In genomic region chr4:137941871-137942781, GRCm38 (mm10) we compare ENCODE assay signal across 7 mouse cellular contexts. TPM values are rescaled to one million over a fixed set of nuclear protein-coding genes. Genes with fewer than 3 reads are reported as not detected.
A peak's percentile ranks its signal among the peaks of the same experiment; 100 is the strongest.
DNase-seq lines count a peak whose midpoint lies in the region; ATAC-seq and TF ChIP-seq lines count a peak whose summit lies in the region.

No protein-coding gene starts in this region.

- H3K9me3 ChIP-seq in heart, embryonic 10.5 days, result no peaks in the 10 kb centered on the region
- no peaks in the 10 kb centered on the region for H3K9me3 ChIP-seq in lung, postnatal 0 days (ENCODE audit: low read length)

- 74% methylated on average over 17 of the region's 17 CpGs for WGBS in heart, embryonic 10.5 days
- 40% methylated on average over 17 of the region's 17 CpGs for WGBS in lung, postnatal 0 days

- H3K27ac ChIP-seq in heart, embryonic 10.5 days, result peak overlapping the region; percentile 3; the same call in 1 of the 2 replicates
- peak overlapping the region; percentile 81 for H3K27ac ChIP-seq in lung, postnatal 0 days (ENCODE audit: low read length)

- peaks cover 25% of the 10 kb centered on the region for H3K4me1 ChIP-seq in heart, embryonic 10.5 days
- H3K4me1 ChIP-seq in lung, postnatal 0 days (ENCODE audit: insufficient read depth, low read depth, low read length), result peaks cover 4% of the 10 kb centered on the region; the same call in 1 of the 2 replicates

- H3K9ac ChIP-seq in lung, postnatal 0 days (replicated peaks; ENCODE audit: low read depth), result no peak overlapping the region

- ATAC-seq in lung, postnatal 0 days, result peak; percentile 93
- ATAC-seq in CD4-positive, CD25-positive, alpha-beta regulatory T cell, adult 4 months, result no peak

- TF ChIP-seq EP300 in lung, postnatal 0 days (IDR thresholded peaks at IDR 0.05), result peak; percentile 95

- H3K36me3 ChIP-seq in heart, embryonic 10.5 days, result peaks cover 99% of the 10 kb centered on the region
- peaks cover 6% of the 10 kb centered on the region; the same call in 1 of the 2 replicates for H3K36me3 ChIP-seq in lung, postnatal 0 days (ENCODE audit: insufficient read depth, low read length)

- H3K4me3 ChIP-seq in heart, embryonic 10.5 days, result no peak overlapping the region
- no peak overlapping the region for H3K4me3 ChIP-seq in lung, postnatal 0 days (ENCODE audit: low read depth, low read length)

- no peak overlapping the region for H3K4me2 ChIP-seq in lung, postnatal 0 days (replicated peaks; ENCODE audit: low read depth, low read length)

- DNase-seq in right cerebral cortex, adult 2 months (ENCODE audit: low spot score in 2 of 2), result peak; percentile 58 to 64
- DNase-seq in right cerebral cortex, postnatal 4 days, result no peak
- DNase-seq in cerebellum, postnatal 10 days, result peak; percentile 70 to 73
- DNase-seq in heart, embryonic 10.5 days (ENCODE audit: low spot score), result no peak
- peak; percentile 92 for DNase-seq in lung, postnatal 0 days (ENCODE audit: low spot score)
- DNase-seq in thymus, postnatal 10 days (ENCODE audit: low spot score in 2 of 2), result no peak

- H3K27me3 ChIP-seq in heart, embryonic 10.5 days (ENCODE audit: insufficient read depth, poor library complexity, severe bottlenecking), result no peaks in the 10 kb centered on the region
- no peaks in the 10 kb centered on the region for H3K27me3 ChIP-seq in lung, postnatal 0 days (replicated peaks; ENCODE audit: insufficient read depth, low read length)

- TF ChIP-seq CTCF in lung, postnatal 0 days (IDR thresholded peaks at IDR 0.05), result no peak

RNA-seq across cellular contexts. Expression of gene Eif4g3, which starts 50.7 kb away (rescaled TPM):
- polyA plus RNA-seq in heart, embryonic 10.5 days (2016; fragmentation: Nextera tagmentation; extraction: Ambion mirVana), result 29.0 and 35.3 TPM in 2 replicates
- 17.2 and 18.2 TPM in 2 replicates for polyA plus RNA-seq in lung, postnatal 0 days (2015; fragmentation: Nextera tagmentation; extraction: Ambion mirVana)
- 10 to 100 TPM; 42.5 to 49.0 TPM for polyA plus RNA-seq in CD4-positive, CD25-positive, alpha-beta regulatory T cell, adult 4 months (2017; shearing (Covaris generic))

Comparison
In these comparisons a context has a peak if more than half of its experiments do, and no peak if none do; other contexts are left out.
1. DNase-seq: peak in right cerebral cortex, adult 2 months (2 of 2), cerebellum, postnatal 10 days (2 of 2) and lung, postnatal 0 days (single experiment); none in right cerebral cortex, postnatal 4 days (single experiment), heart, embryonic 10.5 days (single experiment) and thymus, postnatal 10 days (0 of 2).